Mouse (Mus musculus) adrenal gland, adult 8-10 months (tissue): ENCODE data around the gene Khdc1b. TPM values are rescaled to one million over a fixed set of nuclear protein-coding genes. Genes with fewer than 3 reads are reported as not detected.
"Not testable (repeated sequence)": the region's sequence is repeated elsewhere in the genome, so short reads cannot be mapped to it uniquely, and the experiment has no call there.

Source experiments
- DNase-seq: peaks from one replicate; pipeline ENCODE4 v3.0.0; 2022
- total RNA-seq, 4 experiments: library from RNA; stranded (reverse); gene quantifications; 2 replicates each; pipeline ENCODE4 v1.2.4; 2022

Gene Khdc1b
- total RNA-seq = not detected

- DNase-seq = no peak
Measured at GRCm38 (mm10) chr1:21383256-21383655, at the start of gene Khdc1b. Khdc1b (plus strand) TSS chr1:21383556.

- no peak for DNase-seq
Measured at GRCm38 (mm10) chr1:21335836-21336235, 47.5 kb upstream of the Khdc1b start.

GRCm38 (mm10) chr1:21340745-21341144, 42.6 kb upstream of the Khdc1b start:
- DNase-seq = no peak

- peak; percentile 27 for DNase-seq
Measured at GRCm38 (mm10) chr1:21344253-21344652, 39.1 kb upstream of the Khdc1b start.

GRCm38 (mm10) chr1:21344752-21345151, 38.6 kb upstream of the Khdc1b start:
- not testable (repeated sequence) for DNase-seq

GRCm38 (mm10) chr1:21349341-21349740, 34.0 kb upstream of the Khdc1b start, which contains the start of gene Khdc1a:
Khdc1a (plus strand) TSS chr1:21349641.
- DNase-seq = no peak

- DNase-seq = not testable (repeated sequence)
Measured at GRCm38 (mm10) chr1:21368031-21368430, 15.3 kb upstream of the Khdc1b start, which contains the start of gene Khdc1c. Khdc1c (plus strand) TSS chr1:21368331.

- DNase-seq = no peak
Measured at GRCm38 (mm10) chr1:21391138-21391671, 7.8 kb downstream of the Khdc1b start.

GRCm38 (mm10) chr1:21402804-21403203, 19.4 kb downstream of the Khdc1b start:
- no peak for DNase-seq

GRCm38 (mm10) chr1:21407266-21407665, 23.9 kb downstream of the Khdc1b start:
- DNase-seq = no peak

GRCm38 (mm10) chr1:21411331-21412196, 28.2 kb downstream of the Khdc1b start:
- peak; percentile 10 for DNase-seq

GRCm38 (mm10) chr1:21412197-21412555, 28.8 kb downstream of the Khdc1b start:
- DNase-seq = no peak

- no peak for DNase-seq
Measured at GRCm38 (mm10) chr1:21419370-21419769, 36.0 kb downstream of the Khdc1b start.

GRCm38 (mm10) chr1:21425654-21426053, 42.3 kb downstream of the Khdc1b start:
- no peak for DNase-seq

- no peak for DNase-seq
Measured at GRCm38 (mm10) chr1:21428079-21428478, 44.7 kb downstream of the Khdc1b start.

- no peak for DNase-seq
Measured at GRCm38 (mm10) chr1:21431666-21432065, 48.3 kb downstream of the Khdc1b start.

GRCm38 (mm10) chr1:21434853-21435252, 51.5 kb downstream of the Khdc1b start:
- DNase-seq = no peak

Other genes with a start within 250 kb of the Khdc1b start
- 10 to 100 TPM in 1 of 4 experiments, 1 to 10 TPM in 3; 6.4 to 10.6 (median 9.1) TPM for gene Tmem14a, start 165.0 kb upstream of the Khdc1b start, total RNA-seq
- gene Gsta3, start 143.0 kb upstream of the Khdc1b start, total RNA-seq = 10 to 100 TPM; 11.7 to 40.3 (median 27.6) TPM
- not detected for gene Khdc1a, start 33.9 kb upstream of the Khdc1b start, total RNA-seq
- gene Khdc1c, start 15.2 kb upstream of the Khdc1b start, total RNA-seq = not detected